Mouse (Mus musculus) lung, postnatal 0 days (tissue): ENCODE data around the gene Guca2b. TPM values are rescaled to one million over a fixed set of nuclear protein-coding genes. Genes with fewer than 3 reads are reported as not detected.
A peak's percentile ranks its signal among the peaks of the same experiment; 100 is the strongest.

Experiments used
- ATAC-seq: fragments of 200-750 bp; cut with Nextera tagmentation; 2 replicates; pipeline ENCODE4 v1.8.0; 2017; ENCODE audit warnings: moderate library complexity
- DNase-seq: peaks from one replicate; pipeline ENCODE4 v3.0.0-alpha.2; 2016; ENCODE audit warnings: low spot score
- H3K27ac ChIP-seq: fragments of 300-500 bp; sonication (generic); 2 replicates; pipeline ENCODE4 v1.5.1; 2014; ENCODE audit warnings: antibody characterized with exemption, mild to moderate bottlenecking, low read length, mixed read lengths
- H3K27me3 ChIP-seq: fragments of 300-500 bp; sonication (generic); replicated peaks from 2 replicates; pipeline ENCODE4 v1.6.1; 2014; ENCODE audit warnings: low read length, mixed read lengths; ENCODE audit not compliant: insufficient read depth
- H3K36me3 ChIP-seq: fragments of 300-500 bp; sonication (generic); 2 replicates; pipeline ENCODE4 v1.6.1; 2014; ENCODE audit warnings: low read length, mixed read lengths; ENCODE audit not compliant: insufficient read depth
- H3K4me1 ChIP-seq: fragments of 300-500 bp; sonication (generic); 2 replicates; pipeline ENCODE4 v1.6.1; 2014; ENCODE audit warnings: antibody characterized with exemption, low read depth, low read length, mixed read lengths; ENCODE audit not compliant: insufficient read depth
- H3K4me2 ChIP-seq: fragments of 300-500 bp; sonication (generic); replicated peaks from 2 replicates; pipeline ENCODE4 v1.6.1; 2014; ENCODE audit warnings: low read depth, mild to moderate bottlenecking, low read length, moderate library complexity, mixed read lengths
- H3K4me3 ChIP-seq: fragments of 300-500 bp; sonication (generic); 2 replicates; pipeline ENCODE4 v1.5.1; 2014; ENCODE audit warnings: low read depth, low read length
- H3K9ac ChIP-seq: fragments of 300-500 bp; sonication (generic); replicated peaks from 2 replicates; pipeline ENCODE4 v1.6.1; 2014; ENCODE audit warnings: low read depth, mild to moderate bottlenecking
- H3K9me3 ChIP-seq: fragments of 300-500 bp; sonication (generic); 2 replicates; pipeline ENCODE4 v1.6.1; 2016; ENCODE audit warnings: low read length, mixed read lengths
- CTCF ChIP-seq: IDR thresholded peaks from 2 replicates; pipeline ENCODE4 v1.5.1; 2016; ENCODE audit warnings: antibody characterized with exemption, mild to moderate bottlenecking
- EP300 ChIP-seq: IDR thresholded peaks from 2 replicates; pipeline ENCODE4 v1.6.1; 2016; ENCODE audit warnings: antibody characterized with exemption, mild to moderate bottlenecking, control low read depth
- WGBS: fragments of 180-500 bp; shearing (Covaris S2); extraction: QIAGEN DNeasy Blood & Tissue Kit; methylation state at CpG from one replicate; pipeline ENCODE4 v1.1.7; 2014; 5-methylcytosine and 5-hydroxymethylcytosine counted together
- polyA plus RNA-seq: library from polyadenylated mRNA; unstranded; fragments of >200 nt; fragmentation: Nextera tagmentation; extraction: Ambion mirVana; gene quantifications from 2 replicates; pipeline ENCODE4 v1.2.1, GENCODE M21; 2015

Gene Guca2b
- not detected in 2 replicates for polyA plus RNA-seq

GRCm38 (mm10) chr4:119658731-119659130 is at the start of gene Guca2b:
Gene Guca2b (minus strand): TSS chr4:119658954.
- Histone ChIP-seq H3K9ac (no peak within 1 kb of the TSS), H3K27ac (no peak within 1 kb of the TSS), H3K4me1 (no peaks in the 10 kb centered on the region), H3K9me3 (no peaks in the 10 kb centered on the region), H3K27me3 (no peaks in the 10 kb centered on the region), H3K4me3 (no peak within 1 kb of the TSS), H3K4me2 (no peak within 1 kb of the TSS), H3K36me3 (no peaks in the 10 kb centered on the region)
- no peak for TF ChIP-seq EP300
- TF ChIP-seq CTCF = no peak
- WGBS = 76% methylated on average over 4 of the region's 4 CpGs
- DNase-seq (no peak), ATAC-seq (no peak)

GRCm38 (mm10) chr4:119707751-119708150 is 49.0 kb upstream of the Guca2b start:
- Histone ChIP-seq H3K27me3 (no peaks in the 10 kb centered on the region), H3K4me1 (no peaks in the 10 kb centered on the region), H3K9ac (no peak overlapping the region), H3K4me3 (no peak overlapping the region), H3K36me3 (no peaks in the 10 kb centered on the region), H3K27ac (no peak overlapping the region), H3K4me2 (no peak overlapping the region), H3K9me3 (no peaks in the 10 kb centered on the region)
- TF ChIP-seq CTCF = no peak
- no peak for TF ChIP-seq EP300
- ATAC-seq (no peak; the same call in 1 of the 2 replicates), DNase-seq (no peak)
- WGBS = 27% methylated on average over 3 of the region's 3 CpGs

- Histone ChIP-seq H3K4me1 (no peaks in the 10 kb centered on the region), H3K4me2 (no peak overlapping the region), H3K36me3 (no peaks in the 10 kb centered on the region), H3K27me3 (no peaks in the 10 kb centered on the region), H3K27ac (no peak overlapping the region), H3K9me3 (no peaks in the 10 kb centered on the region), H3K9ac (no peak overlapping the region), H3K4me3 (no peak overlapping the region)
- no peak for DNase-seq
- ATAC-seq = no peak
- TF ChIP-seq CTCF = no peak
- no peak for TF ChIP-seq EP300
- 66% methylated on average over 5 of the region's 5 CpGs for WGBS
These were observed 48.6 kb upstream of the Guca2b start for GRCm38 (mm10) chr4:119707326-119707725.

GRCm38 (mm10) chr4:119703965-119704364 is 45.2 kb upstream of the Guca2b start:
- peak; percentile 26; the same call in 1 of the 2 replicates for ATAC-seq
- Histone ChIP-seq H3K4me1 (no peaks in the 10 kb centered on the region), H3K27ac (no peak overlapping the region), H3K9me3 (no peaks in the 10 kb centered on the region), H3K36me3 (no peaks in the 10 kb centered on the region), H3K27me3 (no peaks in the 10 kb centered on the region), H3K9ac (no peak overlapping the region), H3K4me3 (no peak overlapping the region), H3K4me2 (no peak overlapping the region)
- TF ChIP-seq EP300 (no peak), CTCF (no peak)
- 66% methylated on average over 8 of the region's 8 CpGs for WGBS
- no peak for DNase-seq

GRCm38 (mm10) chr4:119701269-119701954 is 42.7 kb upstream of the Guca2b start:
- TF ChIP-seq CTCF (no peak), EP300 (no peak)
- H3K4me2 ChIP-seq = no peak overlapping the region
- H3K4me1 ChIP-seq = no peaks in the 10 kb centered on the region
- no peak overlapping the region for H3K27ac ChIP-seq
- H3K9me3 ChIP-seq = no peaks in the 10 kb centered on the region
- no peak overlapping the region for H3K9ac ChIP-seq
- 0 out of 2 replicates have a peak, but pooled peaks have one; percentile 40 for ATAC-seq
- no peak overlapping the region for H3K4me3 ChIP-seq
- no peaks in the 10 kb centered on the region for H3K27me3 ChIP-seq
- WGBS = 53% methylated on average over 11 of the region's 11 CpGs
- no peaks in the 10 kb centered on the region for H3K36me3 ChIP-seq
- DNase-seq = peak; percentile 31

- H3K4me3 ChIP-seq = no peak overlapping the region
- H3K4me1 ChIP-seq = no peaks in the 10 kb centered on the region
- no peak overlapping the region for H3K27ac ChIP-seq
- no peaks in the 10 kb centered on the region for H3K9me3 ChIP-seq
- no peak for DNase-seq
- WGBS = 43% methylated on average over 2 of the region's 2 CpGs
- no peaks in the 10 kb centered on the region for H3K27me3 ChIP-seq
- TF ChIP-seq EP300 = no peak
- no peak for TF ChIP-seq CTCF
- H3K9ac ChIP-seq = no peak overlapping the region
- H3K4me2 ChIP-seq = no peak overlapping the region
- no peaks in the 10 kb centered on the region for H3K36me3 ChIP-seq
- no peak for ATAC-seq
These were observed 39.6 kb upstream of the Guca2b start for GRCm38 (mm10) chr4:119698339-119698738.
